In the genomic region with DNA sequence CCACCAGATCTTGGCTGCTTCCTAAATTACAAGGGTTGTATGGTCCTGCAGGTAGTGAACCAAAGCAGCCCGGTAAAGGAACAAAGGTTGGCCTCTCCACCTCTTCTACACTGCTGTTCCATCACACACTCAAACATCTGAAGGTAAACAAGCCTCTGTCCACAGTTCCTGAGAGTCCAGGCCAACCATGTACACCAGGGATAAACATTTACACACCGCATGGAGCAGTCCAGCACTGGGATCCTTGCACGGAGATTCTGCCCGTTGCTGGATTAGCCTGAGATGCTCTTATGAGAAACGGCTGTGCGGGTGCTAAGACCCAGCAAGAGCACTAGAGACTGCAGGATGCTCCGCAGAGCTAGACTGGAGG, we compare ENCODE assay signal across 22 mouse cellular contexts. TPM values are rescaled to one million over a fixed set of nuclear protein-coding genes. Genes with fewer than 3 reads are reported as not detected.
DNase-seq lines count a peak whose midpoint lies in the region; ATAC-seq and TF ChIP-seq lines count a peak whose summit lies in the region.
"Had no signal": no experiment of that assay in that cellular context is flagged by ENCODE, and none has a peak within 500 bp of the region (broad histone marks: within the 10 kb centered on the region; RNA-seq: fewer than 3 reads in every experiment).

No protein-coding gene starts in this region.

- no peak overlapping the region for H3K27ac ChIP-seq in midbrain, embryonic 11.5 days (ENCODE audit: low read depth, low read length)
- no peak overlapping the region for H3K27ac ChIP-seq in midbrain, postnatal 0 days (ENCODE audit: low read depth, low read length)
- peak overlapping the region; percentile 94 for H3K27ac ChIP-seq in liver, adult 2 months (replicated peaks; ENCODE audit: insufficient read depth, low read depth, low read length)
- H3K27ac ChIP-seq in midbrain, embryonic 15.5 days: no peak overlapping the region
- H3K27ac ChIP-seq: hindbrain, embryonic 14.5 days; limb, embryonic 15.5 days; midbrain, embryonic 12.5 days; neural tube, embryonic 15.5 days had no signal

- no peak for TF ChIP-seq POLR2A in liver, adult 2 months (IDR thresholded peaks at IDR 0.05; ENCODE audit: extremely low read depth, insufficient read depth, low read length)

- H3K4me1 ChIP-seq in midbrain, embryonic 11.5 days (ENCODE audit: control insufficient read depth, insufficient read depth, low read length): no peaks in the 10 kb centered on the region
- H3K4me1 ChIP-seq in midbrain, postnatal 0 days (ENCODE audit: insufficient read depth, low read length): no peaks in the 10 kb centered on the region
- H3K4me1 ChIP-seq in liver, adult 2 months (ENCODE audit: control insufficient read depth, insufficient read depth, low read length): peaks cover 19% of the 10 kb centered on the region
- H3K4me1 ChIP-seq in midbrain, embryonic 15.5 days: no peaks in the 10 kb centered on the region
- H3K4me1 ChIP-seq: limb, embryonic 15.5 days; midbrain, embryonic 12.5 days; neural tube, embryonic 15.5 days had no signal

- H3K79me2 ChIP-seq in liver, adult 2 months (ENCODE audit: control insufficient read depth, insufficient read depth, low read length): no peaks in the 10 kb centered on the region

- no peaks in the 10 kb centered on the region for H3K27me3 ChIP-seq in midbrain, embryonic 11.5 days (ENCODE audit: control insufficient read depth, insufficient read depth, low read length)
- no peaks in the 10 kb centered on the region for H3K27me3 ChIP-seq in midbrain, postnatal 0 days (ENCODE audit: insufficient read depth, low read length)
- no peaks in the 10 kb centered on the region for H3K27me3 ChIP-seq in liver, adult 2 months (ENCODE audit: control insufficient read depth, insufficient read depth, low read length)
- no peaks in the 10 kb centered on the region for H3K27me3 ChIP-seq in midbrain, embryonic 15.5 days (replicated peaks)
- H3K27me3 ChIP-seq: limb, embryonic 15.5 days; midbrain, embryonic 12.5 days; neural tube, embryonic 15.5 days had no signal

- H3K9me3 ChIP-seq in midbrain, embryonic 11.5 days (ENCODE audit: control insufficient read depth, low read length): no peaks in the 10 kb centered on the region
- H3K9me3 ChIP-seq in midbrain, postnatal 0 days (ENCODE audit: low read length): no peaks in the 10 kb centered on the region
- no peaks in the 10 kb centered on the region for H3K9me3 ChIP-seq in midbrain, embryonic 15.5 days
- H3K9me3 ChIP-seq: limb, embryonic 15.5 days; midbrain, embryonic 12.5 days; neural tube, embryonic 15.5 days had no signal

- no peaks in the 10 kb centered on the region for H3K36me3 ChIP-seq in midbrain, embryonic 11.5 days (ENCODE audit: control insufficient read depth, insufficient read depth, low read length)
- H3K36me3 ChIP-seq in midbrain, postnatal 0 days (ENCODE audit: insufficient read depth, low read length): no peaks in the 10 kb centered on the region
- no peaks in the 10 kb centered on the region for H3K36me3 ChIP-seq in liver, adult 2 months (ENCODE audit: control insufficient read depth, insufficient read depth, low read length)
- no peaks in the 10 kb centered on the region for H3K36me3 ChIP-seq in midbrain, embryonic 15.5 days (replicated peaks)
- H3K36me3 ChIP-seq: limb, embryonic 15.5 days; midbrain, embryonic 12.5 days; neural tube, embryonic 15.5 days had no signal

- H3K9ac ChIP-seq in midbrain, embryonic 11.5 days (ENCODE audit: low read length): no peak overlapping the region
- H3K9ac ChIP-seq in midbrain, postnatal 0 days (replicated peaks; ENCODE audit: low read length, poor library complexity, severe bottlenecking): no peak overlapping the region
- peak overlapping the region; percentile 49; the same call in 1 of the 2 replicates for H3K9ac ChIP-seq in liver, adult 2 months (ENCODE audit: low read depth, low read length)
- H3K9ac ChIP-seq in midbrain, embryonic 15.5 days: no peak overlapping the region
- H3K9ac ChIP-seq: hindbrain, embryonic 14.5 days; limb, embryonic 15.5 days; midbrain, embryonic 12.5 days; neural tube, embryonic 15.5 days had no signal

- H3K4me3 ChIP-seq in midbrain, embryonic 11.5 days (ENCODE audit: low read depth, low read length): no peak overlapping the region
- H3K4me3 ChIP-seq in midbrain, postnatal 0 days (ENCODE audit: low read depth, low read length): no peak overlapping the region
- H3K4me3 ChIP-seq in liver, adult 2 months (ENCODE audit: insufficient read depth, low read depth, low read length): no peak overlapping the region
- H3K4me3 ChIP-seq in midbrain, embryonic 15.5 days: no peak overlapping the region
- H3K4me3 ChIP-seq: limb, embryonic 15.5 days; midbrain, embryonic 12.5 days; myocyte; neural tube, embryonic 15.5 days had no signal

- no peak for ATAC-seq in midbrain, embryonic 11.5 days (ENCODE audit: low FRiP score)
- ATAC-seq in midbrain, postnatal 0 days (ENCODE audit: low FRiP score): no peak
- ATAC-seq in megakaryocyte-erythroid progenitor cell, adult 5-6 weeks (replicated peaks; ENCODE audit: low FRiP score, low TSS enrichment, poor library complexity, severe bottlenecking): peak; percentile 32; the same call in 1 of the 2 replicates
- no peak for ATAC-seq in midbrain, embryonic 15.5 days (replicated peaks)

- intact Hi-C loops in heart, postnatal 10 days (cut with DNase I): no loop called here

- DNase-seq in heart, adult 11 months: peak; percentile 80
- DNase-seq in heart, postnatal 10 days: no peak
- DNase-seq in midbrain, embryonic 11.5 days (ENCODE audit: low spot score, missing footprints): peak; percentile 64
- no peak for DNase-seq in midbrain, postnatal 0 days (ENCODE audit: low spot score)
- peak; percentile 95 for DNase-seq in liver, adult 2 months (ENCODE audit: extremely low read depth, low read depth, low spot score)
- no peak for DNase-seq in heart, postnatal 4 days
- DNase-seq: adrenal gland, postnatal 10 days; gastrocnemius, postnatal 10 days; lung, postnatal 36 days; thymus, adult 2 months had no signal

- no peak for TF ChIP-seq CTCF in midbrain, postnatal 0 days (IDR thresholded peaks at IDR 0.05)
- TF ChIP-seq CTCF in liver, adult 2 months (IDR thresholded peaks at IDR 0.05; ENCODE audit: low read depth, low read length): no peak

- WGBS in midbrain, embryonic 11.5 days: 86% methylated on average over 7 of the region's 7 CpGs
- 84% methylated on average over 7 of the region's 7 CpGs for WGBS in midbrain, postnatal 0 days
- WGBS in liver, adult 2 months: 22% methylated on average over 7 of the region's 7 CpGs
- WGBS in midbrain, embryonic 15.5 days: 82% methylated on average over 7 of the region's 7 CpGs

- no peak overlapping the region for H3K4me2 ChIP-seq in midbrain, embryonic 11.5 days
- no peak overlapping the region for H3K4me2 ChIP-seq in midbrain, postnatal 0 days (ENCODE audit: low read depth, low read length, poor library complexity, severe bottlenecking)
- H3K4me2 ChIP-seq in midbrain, embryonic 15.5 days: no peak overlapping the region
- H3K4me2 ChIP-seq: hindbrain, embryonic 14.5 days; limb, embryonic 15.5 days; midbrain, embryonic 12.5 days; neural tube, embryonic 15.5 days had no signal

RNA-seq across cellular contexts. Expression of a gene that starts 19.0 kb away (rescaled TPM):
- total RNA-seq in heart, postnatal 10 days (2021): not detected
- not detected in 2 replicates for polyA plus RNA-seq in midbrain, embryonic 11.5 days (2014; fragmentation: Nextera tagmentation; extraction: Ambion mirVana)
- not detected in 2 replicates for total RNA-seq in midbrain, postnatal 0 days (2014; rRNA removed)
- polyA plus RNA-seq in midbrain, postnatal 0 days (2015; fragmentation: Nextera tagmentation; extraction: Ambion mirVana): not detected in 2 replicates
- 3,614 and 3,656 TPM in 2 replicates for total RNA-seq in liver, adult 2 months (2014; rRNA removed)
- 3,813 and 5,374 TPM in 2 replicates for polyA plus RNA-seq in liver, adult 2 months (2012; rRNA removed)
- not detected in 2 replicates for total RNA-seq in megakaryocyte-erythroid progenitor cell, adult 5-6 weeks (2014; fragmentation: Nextera tagmentation)
- total RNA-seq in megakaryocyte-erythroid progenitor cell, adult 5-6 weeks (2017): not detected in 2 replicates
- not detected for total RNA-seq in heart, postnatal 4 days (2021)
- polyA plus RNA-seq in midbrain, embryonic 15.5 days (2015; fragmentation: Nextera tagmentation; extraction: Ambion mirVana): not detected in 2 replicates
- total RNA-seq: layer of hippocampus, postnatal 25 days; left cerebral cortex, postnatal 25 days had no signal
- polyA plus RNA-seq: embryonic facial prominence, embryonic 14.5 days; forebrain, embryonic 11.5 days; heart, postnatal 0 days; hindbrain, embryonic 14.5 days; limb, embryonic 15.5 days; midbrain, embryonic 12.5 days; myocyte; neural tube, embryonic 15.5 days had no signal

RNA-seq across cellular contexts. Expression of a gene that starts 32.3 kb away (rescaled TPM):
- total RNA-seq in heart, postnatal 10 days (2021): 10 to 100 TPM; 20.5 to 24.6 TPM
- polyA plus RNA-seq in midbrain, embryonic 11.5 days (2014; fragmentation: Nextera tagmentation; extraction: Ambion mirVana): 59.6 and 60.7 TPM in 2 replicates
- total RNA-seq in midbrain, postnatal 0 days (2014; rRNA removed): 26.1 and 26.5 TPM in 2 replicates
- polyA plus RNA-seq in midbrain, postnatal 0 days (2015; fragmentation: Nextera tagmentation; extraction: Ambion mirVana): 76.3 and 81.8 TPM in 2 replicates
- total RNA-seq in liver, adult 2 months (2014; rRNA removed): 29.8 and 39.8 TPM in 2 replicates
- polyA plus RNA-seq in liver, adult 2 months (2012; rRNA removed): 26.4 and 28.5 TPM in 2 replicates
- total RNA-seq in megakaryocyte-erythroid progenitor cell, adult 5-6 weeks (2014; fragmentation: Nextera tagmentation): 89.8 and 96.1 TPM in 2 replicates
- total RNA-seq in megakaryocyte-erythroid progenitor cell, adult 5-6 weeks (2017): 36.0 and 41.0 TPM in 2 replicates
- total RNA-seq in heart, postnatal 4 days (2021): 10 to 100 TPM; 22.8 to 24.8 TPM
- polyA plus RNA-seq in midbrain, embryonic 15.5 days (2015; fragmentation: Nextera tagmentation; extraction: Ambion mirVana): 71.5 and 73.4 TPM in 2 replicates

RNA-seq across cellular contexts. Expression of a gene that starts 50.4 kb away (rescaled TPM):
- total RNA-seq in heart, postnatal 10 days (2021): 1 to 10 TPM; 1.5 to 1.7 TPM
- polyA plus RNA-seq in midbrain, embryonic 11.5 days (2014; fragmentation: Nextera tagmentation; extraction: Ambion mirVana): 4.7 and 5.5 TPM in 2 replicates
- 2.2 and 3.3 TPM in 2 replicates for total RNA-seq in midbrain, postnatal 0 days (2014; rRNA removed)
- 1.4 and 2.0 TPM in 2 replicates for polyA plus RNA-seq in midbrain, postnatal 0 days (2015; fragmentation: Nextera tagmentation; extraction: Ambion mirVana)
- total RNA-seq in liver, adult 2 months (2014; rRNA removed): 0.37 and 0.60 TPM in 2 replicates
- polyA plus RNA-seq in liver, adult 2 months (2012; rRNA removed): 0.35 and 0.60 TPM in 2 replicates
- not detected in 2 replicates for total RNA-seq in megakaryocyte-erythroid progenitor cell, adult 5-6 weeks (2014; fragmentation: Nextera tagmentation)
- 0.28 TPM in 1 of 2 replicates, not detected in the other for total RNA-seq in megakaryocyte-erythroid progenitor cell, adult 5-6 weeks (2017)
- 1 to 10 TPM; 2.2 to 3.3 TPM for total RNA-seq in heart, postnatal 4 days (2021)
- 1.3 and 1.5 TPM in 2 replicates for polyA plus RNA-seq in midbrain, embryonic 15.5 days (2015; fragmentation: Nextera tagmentation; extraction: Ambion mirVana)

RNA-seq across cellular contexts. Expression of a gene that starts 59.5 kb away (rescaled TPM):
- 10 to 100 TPM; 19.6 to 22.1 TPM for total RNA-seq in heart, postnatal 10 days (2021)
- polyA plus RNA-seq in midbrain, embryonic 11.5 days (2014; fragmentation: Nextera tagmentation; extraction: Ambion mirVana): 9.8 and 10.0 TPM in 2 replicates
- total RNA-seq in midbrain, postnatal 0 days (2014; rRNA removed): 5.3 and 5.9 TPM in 2 replicates
- 7.2 and 8.8 TPM in 2 replicates for polyA plus RNA-seq in midbrain, postnatal 0 days (2015; fragmentation: Nextera tagmentation; extraction: Ambion mirVana)
- total RNA-seq in liver, adult 2 months (2014; rRNA removed): 1.8 and 3.8 TPM in 2 replicates
- 6.0 and 7.2 TPM in 2 replicates for polyA plus RNA-seq in liver, adult 2 months (2012; rRNA removed)
- 37.1 and 43.9 TPM in 2 replicates for total RNA-seq in megakaryocyte-erythroid progenitor cell, adult 5-6 weeks (2014; fragmentation: Nextera tagmentation)
- total RNA-seq in megakaryocyte-erythroid progenitor cell, adult 5-6 weeks (2017): 2.1 and 3.9 TPM in 2 replicates
- total RNA-seq in heart, postnatal 4 days (2021): 10 to 100 TPM; 22.2 to 23.0 TPM
- polyA plus RNA-seq in midbrain, embryonic 15.5 days (2015; fragmentation: Nextera tagmentation; extraction: Ambion mirVana): 12.2 TPM in 2 replicates

Comparison
In these comparisons a context has a peak if more than half of its experiments do, and no peak if none do; other contexts are left out.
1. DNase-seq: peak in heart, adult 11 months (single experiment), midbrain, embryonic 11.5 days (single experiment) and liver, adult 2 months (single experiment); none in heart, postnatal 10 days (0 of 2), midbrain, postnatal 0 days (single experiment) and heart, postnatal 4 days (single experiment).
2. RNA of a gene that starts 19.0 kb away (total RNA-seq): 3,614 to 3,656 TPM in liver, adult 2 months; not detected in heart, postnatal 4 days, not detected in heart, postnatal 10 days, not detected in midbrain, postnatal 0 days and not detected in megakaryocyte-erythroid progenitor cell, adult 5-6 weeks; every median in the first group is over 1,000 times any median in the second.